Mouse (Mus musculus) v-Abl transformed pro-B cells (cell line): ENCODE results near the gene Sphkap.

Experiments
- in situ Hi-C, 2 experiments: fragments of 400-800 bp; cut with MboI; formaldehyde crosslinking; loops; one replicate each; pipeline ENCODE4 v1.15.1; 2025; ENCODE audit not compliant: unreplicated experiment in 2 of 2

Gene Sphkap

GRCm38 (mm10) chr1:83297137-83298076, 110.6 kb downstream of the Sphkap start:
- in situ Hi-C loops, result no loop called here

GRCm38 (mm10) chr1:83285866-83286265, 122.1 kb downstream of the Sphkap start:
- in situ Hi-C loops, result no loop called here

- in situ Hi-C loops, result no loop called here
Observed at GRCm38 (mm10) chr1:83277044-83277443, 131.0 kb downstream of the Sphkap start.

- in situ Hi-C loops, result no loop called here
Observed at GRCm38 (mm10) chr1:83276637-83277036, 131.4 kb downstream of the Sphkap start.

- in situ Hi-C loops, result no loop called here
Observed at GRCm38 (mm10) chr1:83251746-83252145, 156.3 kb downstream of the Sphkap start.

- in situ Hi-C loops, result no loop called here
Observed at GRCm38 (mm10) chr1:83248235-83248746, 159.7 kb downstream of the Sphkap start.

GRCm38 (mm10) chr1:83227946-83228345, 180.1 kb downstream of the Sphkap start:
- in situ Hi-C loops, result no loop called here

- in situ Hi-C loops, result no loop called here
Observed at GRCm38 (mm10) chr1:83224423-83224960, 183.5 kb downstream of the Sphkap start.

GRCm38 (mm10) chr1:83223072-83223471, 184.9 kb downstream of the Sphkap start:
- in situ Hi-C loops, result no loop called here

- in situ Hi-C loops, result no loop called here
Observed at GRCm38 (mm10) chr1:83218260-83218659, 189.7 kb downstream of the Sphkap start.

- in situ Hi-C loops, result no loop called here
Observed at GRCm38 (mm10) chr1:83209981-83210380, 198.0 kb downstream of the Sphkap start.
